Mouse (Mus musculus) liver, embryonic 11.5 days (tissue): ENCODE results near the gene Gcnt4. TPM values are rescaled to one million over a fixed set of nuclear protein-coding genes. Genes with fewer than 3 reads are reported as not detected.
"Not testable (repeated sequence)": the region's sequence is repeated elsewhere in the genome, so short reads cannot be mapped to it uniquely, and the experiment has no call there.

Experiments
- ATAC-seq: fragments of 200-750 bp; cut with Nextera tagmentation; replicated peaks from 2 replicates; pipeline ENCODE4 v1.8.0; 2017; ENCODE audit warnings: moderate number of reproducible peaks, mild to moderate bottlenecking, moderate TSS enrichment, moderate library complexity; ENCODE audit not compliant: low FRiP score
- DNase-seq: peaks from one replicate; pipeline ENCODE4 v3.0.0-alpha.2; 2017; ENCODE audit warnings: low spot score
- H3K27ac ChIP-seq: fragments of 300-500 bp; sonication (generic); 2 replicates; pipeline ENCODE4 v1.5.1; 2014; ENCODE audit warnings: mild to moderate bottlenecking, low read depth, low read length, control low read depth
- H3K27me3 ChIP-seq: fragments of 300-500 bp; sonication (generic); replicated peaks from 2 replicates; pipeline ENCODE4 v1.6.1; 2014; ENCODE audit warnings: low read length, mixed read lengths; ENCODE audit not compliant: control insufficient read depth, insufficient read depth
- H3K36me3 ChIP-seq: fragments of 300-500 bp; sonication (generic); 2 replicates; pipeline ENCODE4 v1.6.1; 2014; ENCODE audit warnings: mild to moderate bottlenecking, low read length, moderate library complexity, mixed read lengths; ENCODE audit not compliant: control insufficient read depth, insufficient read depth
- H3K4me1 ChIP-seq: fragments of 300-500 bp; sonication (generic); replicated peaks from 2 replicates; pipeline ENCODE4 v1.6.1; 2014; ENCODE audit warnings: low read length, mixed read lengths; ENCODE audit not compliant: control insufficient read depth, insufficient read depth
- H3K4me2 ChIP-seq: fragments of 300-500 bp; sonication (generic); 2 replicates; pipeline ENCODE4 v1.6.1; 2014; ENCODE audit warnings: mild to moderate bottlenecking, control low read depth, moderate library complexity
- H3K4me3 ChIP-seq: fragments of 300-500 bp; sonication (generic); 2 replicates; pipeline ENCODE4 v1.5.1; 2014; ENCODE audit warnings: low read depth, low read length, control low read depth
- H3K9ac ChIP-seq: fragments of 300-500 bp; sonication (generic); 2 replicates; pipeline ENCODE4 v1.6.1; 2014; ENCODE audit warnings: low read depth, low read length, control low read depth
- H3K9me3 ChIP-seq: fragments of 300-500 bp; sonication (generic); 2 replicates; pipeline ENCODE4 v1.6.1; 2016; ENCODE audit warnings: low read length, inconsistent platforms, mixed read lengths; ENCODE audit not compliant: control insufficient read depth
- WGBS: fragments of 180-500 bp; shearing (Covaris S2); extraction: QIAGEN DNeasy Blood & Tissue Kit; methylation state at CpG from one replicate; pipeline ENCODE4 v1.1.7; 2014; 5-methylcytosine and 5-hydroxymethylcytosine counted together
- polyA plus RNA-seq: library from polyadenylated mRNA; unstranded; fragments of >200 nt; fragmentation: Nextera tagmentation; extraction: Ambion mirVana; gene quantifications from 2 replicates; pipeline ENCODE4 v1.2.1, GENCODE M21; 2014

Gene Gcnt4
- polyA plus RNA-seq, 1 experiment from 2014 or later, result 0.70 TPM

GRCm38 (mm10) chr13:96939680-96940079, 15.2 kb downstream of the Gcnt4 start:
- H3K9me3 ChIP-seq, result no peaks in the 10 kb centered on the region
- no peak overlapping the region for H3K4me3 ChIP-seq
- no peak overlapping the region for H3K27ac ChIP-seq
- WGBS, result 81% methylated on average over 10 of the region's 10 CpGs
- H3K36me3 ChIP-seq, result no peaks in the 10 kb centered on the region
- no peak overlapping the region for H3K4me2 ChIP-seq
- no peak for ATAC-seq
- no peak overlapping the region for H3K9ac ChIP-seq
- H3K27me3 ChIP-seq, result no peaks in the 10 kb centered on the region
- H3K4me1 ChIP-seq, result no peaks in the 10 kb centered on the region
- no peak for DNase-seq

- H3K4me1 ChIP-seq, H3K9me3 ChIP-seq, DNase-seq, H3K27me3 ChIP-seq, H3K27ac ChIP-seq, ATAC-seq, H3K4me3 ChIP-seq, H3K9ac ChIP-seq, H3K36me3 ChIP-seq, H3K4me2 ChIP-seq: not testable (repeated sequence)
- WGBS, result 66% methylated on average over 11 of the region's 11 CpGs
These were observed 17.0 kb downstream of the Gcnt4 start for GRCm38 (mm10) chr13:96941481-96941880.

- Histone ChIP-seq H3K9me3 (no peaks in the 10 kb centered on the region), H3K9ac (no peak overlapping the region), H3K27ac (no peak overlapping the region), H3K4me3 (no peak overlapping the region), H3K4me2 (no peak overlapping the region), H3K4me1 (no peaks in the 10 kb centered on the region), H3K27me3 (no peaks in the 10 kb centered on the region), H3K36me3 (no peaks in the 10 kb centered on the region)
- no peak for ATAC-seq
- 68% methylated on average over 3 of the region's 3 CpGs for WGBS
- DNase-seq, result no peak
These were observed 19.1 kb downstream of the Gcnt4 start for GRCm38 (mm10) chr13:96943571-96943970.

GRCm38 (mm10) chr13:96945748-96946147, 21.3 kb downstream of the Gcnt4 start:
- Histone ChIP-seq H3K9ac (no peak overlapping the region), H3K4me2 (no peak overlapping the region), H3K9me3 (no peaks in the 10 kb centered on the region; the same call in 1 of the 2 replicates), H3K4me1 (no peaks in the 10 kb centered on the region), H3K27me3 (no peaks in the 10 kb centered on the region), H3K27ac (no peak overlapping the region), H3K36me3 (no peaks in the 10 kb centered on the region), H3K4me3 (no peak overlapping the region)
- ATAC-seq (no peak), DNase-seq (no peak)
- WGBS, result 78% methylated on average over 4 of the region's 4 CpGs

GRCm38 (mm10) chr13:96947722-96948121, 23.2 kb downstream of the Gcnt4 start:
- Histone ChIP-seq H3K27me3 (no peaks in the 10 kb centered on the region), H3K9me3 (no peaks in the 10 kb centered on the region; the same call in 1 of the 2 replicates), H3K36me3 (no peaks in the 10 kb centered on the region), H3K9ac (no peak overlapping the region), H3K4me1 (no peaks in the 10 kb centered on the region), H3K27ac (no peak overlapping the region), H3K4me3 (no peak overlapping the region), H3K4me2 (no peak overlapping the region)
- DNase-seq (no peak), ATAC-seq (no peak)
- 82% methylated on average over 7 of the region's 7 CpGs for WGBS

GRCm38 (mm10) chr13:96951880-96952279, 27.4 kb downstream of the Gcnt4 start:
- no peak overlapping the region for H3K4me3 ChIP-seq
- H3K27me3 ChIP-seq, result no peaks in the 10 kb centered on the region
- no peaks in the 10 kb centered on the region for H3K4me1 ChIP-seq
- no peak for ATAC-seq
- no peaks in the 10 kb centered on the region for H3K36me3 ChIP-seq
- no peak for DNase-seq
- H3K27ac ChIP-seq, result no peak overlapping the region
- no peak overlapping the region for H3K9ac ChIP-seq
- no peak overlapping the region for H3K4me2 ChIP-seq
- H3K9me3 ChIP-seq, result no peaks in the 10 kb centered on the region; the same call in 1 of the 2 replicates
- WGBS, result 56% methylated on average over 2 of the region's 2 CpGs

GRCm38 (mm10) chr13:96956466-96956865, 32.0 kb downstream of the Gcnt4 start:
- WGBS, result 60% methylated on average over 6 of the region's 6 CpGs
- no peak for DNase-seq
- no peak for ATAC-seq
- no peaks in the 10 kb centered on the region for H3K9me3 ChIP-seq
- H3K27ac ChIP-seq, result no peak overlapping the region
- H3K36me3 ChIP-seq, result no peaks in the 10 kb centered on the region
- no peaks in the 10 kb centered on the region for H3K4me1 ChIP-seq
- no peak overlapping the region for H3K4me2 ChIP-seq
- no peak overlapping the region for H3K4me3 ChIP-seq
- H3K9ac ChIP-seq, result no peak overlapping the region
- no peaks in the 10 kb centered on the region for H3K27me3 ChIP-seq

GRCm38 (mm10) chr13:96960019-96960418, 35.5 kb downstream of the Gcnt4 start:
- Histone ChIP-seq H3K4me3 (no peak overlapping the region), H3K9ac (no peak overlapping the region), H3K4me1 (no peaks in the 10 kb centered on the region), H3K27ac (no peak overlapping the region), H3K27me3 (no peaks in the 10 kb centered on the region), H3K36me3 (no peaks in the 10 kb centered on the region), H3K9me3 (no peaks in the 10 kb centered on the region), H3K4me2 (no peak overlapping the region)
- no peak for ATAC-seq
- DNase-seq, result no peak
- 70% methylated on average over 1 of the region's 1 CpGs for WGBS

GRCm38 (mm10) chr13:96961366-96962157, 37.1 kb downstream of the Gcnt4 start:
- Histone ChIP-seq H3K4me2 (no peak overlapping the region), H3K4me1 (no peaks in the 10 kb centered on the region; the same call in 1 of the 2 replicates)
- WGBS, result 74% methylated on average over 9 of the region's 9 CpGs

More at GRCm38 (mm10) chr13:96961366-96962157, 37.1 kb downstream of the Gcnt4 start:
- Histone ChIP-seq H3K9ac (no peak overlapping the region), H3K9me3 (no peaks in the 10 kb centered on the region), H3K27ac (no peak overlapping the region), H3K27me3 (no peaks in the 10 kb centered on the region), H3K36me3 (no peaks in the 10 kb centered on the region), H3K4me3 (no peak overlapping the region)
- DNase-seq (no peak), ATAC-seq (no peak)
